Mouse (Mus musculus): ENCODE measurements around the gene Rsph3a.

Gene Rsph3a

GRCm38 (mm10) chr17:7945117-7946052 is at the start of gene Rsph3a:
Rsph3a (plus strand) TSS chr17:7945614.
- DNase-seq, result peak; percentile 94

- DNase-seq, result peak; percentile 1
Measured at GRCm38 (mm10) chr17:7896047-7896635, 49.3 kb upstream of the Rsph3a start.

- peak; percentile 6 for DNase-seq
Measured at GRCm38 (mm10) chr17:7897120-7897519, 48.3 kb upstream of the Rsph3a start.

GRCm38 (mm10) chr17:7897756-7898155 is 47.7 kb upstream of the Rsph3a start:
- peak; percentile 3 for DNase-seq

GRCm38 (mm10) chr17:7899233-7899632 is 46.2 kb upstream of the Rsph3a start:
- DNase-seq, result peak; percentile 8

- DNase-seq, result peak; percentile 2
Measured at GRCm38 (mm10) chr17:7899961-7900360, 45.5 kb upstream of the Rsph3a start.

GRCm38 (mm10) chr17:7901536-7901935 is 43.9 kb upstream of the Rsph3a start:
- no peak for DNase-seq

- DNase-seq, result peak; percentile 25
Measured at GRCm38 (mm10) chr17:7902362-7902761, 43.1 kb upstream of the Rsph3a start.

GRCm38 (mm10) chr17:7904992-7905391 is 40.4 kb upstream of the Rsph3a start:
- no peak for DNase-seq

- peak; percentile 2 for DNase-seq
Measured at GRCm38 (mm10) chr17:7905936-7906685, 39.3 kb upstream of the Rsph3a start.

- peak; percentile 4 for DNase-seq
Measured at GRCm38 (mm10) chr17:7914596-7915227, 30.7 kb upstream of the Rsph3a start.

- peak; percentile 3 for DNase-seq
Measured at GRCm38 (mm10) chr17:7915791-7916190, 29.6 kb upstream of the Rsph3a start.

GRCm38 (mm10) chr17:7916782-7917574 is 28.4 kb upstream of the Rsph3a start:
- peak; percentile 22 for DNase-seq

GRCm38 (mm10) chr17:7918355-7918754 is 27.1 kb upstream of the Rsph3a start:
- peak; percentile 0 for DNase-seq

- peak; percentile 13 for DNase-seq
Measured at GRCm38 (mm10) chr17:7919209-7919608, 26.2 kb upstream of the Rsph3a start.

- DNase-seq, result peak; percentile 38
Measured at GRCm38 (mm10) chr17:7922564-7922963, 22.9 kb upstream of the Rsph3a start.

- DNase-seq, result no peak
Measured at GRCm38 (mm10) chr17:7924185-7924725, 21.2 kb upstream of the Rsph3a start.

GRCm38 (mm10) chr17:7925413-7926160 is 19.8 kb upstream of the Rsph3a start, which contains the start of gene Tagap:
Tagap (plus strand) TSS chr17:7926000.
- DNase-seq, result peak; percentile 23

GRCm38 (mm10) chr17:7927582-7928535 is 17.6 kb upstream of the Rsph3a start:
- DNase-seq, result peak; percentile 82

GRCm38 (mm10) chr17:7928662-7929061 is 16.8 kb upstream of the Rsph3a start:
- DNase-seq, result no peak
